Mouse (Mus musculus): ENCODE results near the gene Gna15. TPM values are rescaled to one million over a fixed set of nuclear protein-coding genes. Genes with fewer than 3 reads are reported as not detected.

Gene Gna15
- polyA plus RNA-seq, 1 experiment: 1.4 TPM

DNA sequence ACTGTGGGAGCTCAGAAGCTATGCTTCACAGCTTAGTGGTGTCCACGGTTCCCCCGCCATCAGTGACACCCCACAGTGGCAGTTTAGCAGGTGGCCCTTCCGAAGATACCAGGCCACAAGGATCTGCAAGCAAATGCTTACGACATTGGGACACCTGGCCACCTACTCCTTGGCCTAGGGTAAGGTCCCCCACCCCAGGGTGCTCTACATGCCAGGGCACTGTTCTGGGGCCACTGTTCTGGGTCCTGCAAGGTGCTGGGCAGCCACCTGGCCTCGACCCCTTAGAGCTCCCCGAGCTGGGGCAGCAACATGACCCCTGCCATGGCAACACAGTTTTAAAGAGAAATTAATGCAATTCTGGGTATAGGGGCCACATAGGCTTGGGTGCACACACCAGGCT, 28.9 kb downstream of the Gna15 start:
- no peak overlapping the region for H3K27ac ChIP-seq (ENCODE audit: insufficient read depth, low read length)
- no peak for TF ChIP-seq CTCF (IDR thresholded peaks at IDR 0.05; ENCODE audit: borderline replicate concordance, insufficient read depth, low read depth, low read length)
- no peak for TF ChIP-seq POLR2A (IDR thresholded peaks at IDR 0.05; ENCODE audit: borderline replicate concordance, insufficient read depth, low read length)
- 59% methylated on average over 6 of the region's 6 CpGs for WGBS
- H3K4me1 ChIP-seq (ENCODE audit: control insufficient read depth, insufficient read depth, low read length): peaks cover 10% of the 10 kb centered on the region
- peak overlapping the region; percentile 77 for H3K4me3 ChIP-seq (replicated peaks; ENCODE audit: insufficient read depth, low read depth, low read length)
- DNase-seq: no peak
- H3K27me3 ChIP-seq (ENCODE audit: control insufficient read depth, insufficient read depth, low read length): no peaks in the 10 kb centered on the region

DNA sequence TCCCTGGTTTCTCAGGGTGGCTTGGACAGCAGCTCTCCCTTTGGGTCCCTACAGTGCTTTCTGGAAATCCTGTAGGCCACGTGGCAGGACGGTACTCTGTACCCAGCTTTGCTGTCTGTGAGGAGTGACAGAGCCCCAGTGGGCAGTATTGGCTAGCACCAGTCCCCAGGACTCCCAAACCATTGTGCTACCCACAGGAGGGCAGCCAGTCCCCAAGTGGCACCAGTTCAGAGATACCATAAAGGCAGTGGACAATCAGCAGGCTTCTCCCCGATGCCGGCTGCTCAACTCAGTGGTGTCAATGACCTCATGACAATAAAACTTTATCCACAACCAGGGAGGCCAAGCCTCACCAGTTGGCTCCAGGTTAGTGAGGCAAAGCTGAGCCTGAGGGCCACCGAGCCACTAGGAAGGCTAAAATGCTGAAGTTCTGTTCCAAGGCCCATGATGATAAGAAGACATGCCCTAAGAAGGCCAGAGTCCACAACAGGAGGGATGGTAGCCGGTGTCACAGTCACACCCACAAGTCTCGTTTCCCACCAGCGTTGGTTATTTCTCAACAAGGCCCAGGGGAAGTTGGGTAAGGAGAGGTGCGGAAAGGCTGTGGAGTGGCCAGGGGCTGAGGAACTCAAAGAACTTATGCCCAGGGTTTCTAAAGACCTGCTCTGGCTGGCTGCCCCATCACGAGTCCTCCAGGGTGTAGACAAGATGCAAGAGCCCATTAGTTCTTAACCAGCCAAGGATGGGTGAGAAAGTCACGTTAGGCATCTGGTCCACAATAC, 29.6 kb downstream of the Gna15 start:
- WGBS: 79% methylated on average over 11 of the region's 11 CpGs
- TF ChIP-seq CTCF (IDR thresholded peaks at IDR 0.05; ENCODE audit: borderline replicate concordance, insufficient read depth, low read depth, low read length): no peak
- Histone ChIP-seq H3K4me1 (ENCODE audit: control insufficient read depth, insufficient read depth, low read length) (peaks cover 10% of the 10 kb centered on the region), H3K27me3 (ENCODE audit: control insufficient read depth, insufficient read depth, low read length) (no peaks in the 10 kb centered on the region), H3K4me3 (replicated peaks; ENCODE audit: insufficient read depth, low read depth, low read length) (no peak overlapping the region), H3K27ac (ENCODE audit: insufficient read depth, low read length) (no peak overlapping the region)
- DNase-seq: peak in 1 of 2 experiments; percentile 14

DNA sequence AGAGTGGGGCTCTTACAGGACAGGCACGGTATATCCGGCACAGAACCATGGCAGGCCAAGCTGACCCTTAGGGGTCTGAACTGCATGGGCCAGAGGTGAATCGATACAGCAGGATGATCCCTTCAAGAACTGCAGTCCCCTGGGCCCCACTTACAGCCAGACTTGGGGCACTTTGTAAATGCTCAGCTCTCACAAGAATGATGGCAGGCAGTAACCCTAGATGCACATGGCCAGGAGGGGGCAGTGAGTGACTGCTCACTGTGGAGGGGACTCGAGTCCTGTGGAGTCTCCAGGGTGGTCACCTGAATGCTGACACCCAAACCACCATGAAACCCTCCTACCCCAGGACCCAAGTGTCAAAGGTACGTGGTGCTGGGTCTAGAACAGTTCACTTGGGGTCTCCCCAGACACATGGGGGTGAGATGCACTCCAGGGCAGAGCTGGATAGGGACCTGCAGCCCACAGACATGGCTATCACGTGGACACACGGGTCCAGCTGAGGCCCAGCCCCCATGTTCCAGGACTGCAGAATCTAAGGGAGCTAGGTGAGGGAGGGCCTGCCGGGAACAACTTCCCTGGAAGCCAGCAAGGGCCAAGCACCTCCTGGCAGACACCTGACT, 30.3 kb downstream of the Gna15 start:
- Histone ChIP-seq H3K27ac (ENCODE audit: insufficient read depth, low read length) (no peak overlapping the region), H3K4me3 (replicated peaks; ENCODE audit: insufficient read depth, low read depth, low read length) (no peak overlapping the region), H3K4me1 (ENCODE audit: control insufficient read depth, insufficient read depth, low read length) (peaks cover 10% of the 10 kb centered on the region), H3K27me3 (ENCODE audit: control insufficient read depth, insufficient read depth, low read length) (no peaks in the 10 kb centered on the region)
- DNase-seq: peak in 1 of 2 experiments; percentile 13
- TF ChIP-seq CTCF (IDR thresholded peaks at IDR 0.05; ENCODE audit: borderline replicate concordance, insufficient read depth, low read depth, low read length) (no peak), POLR2A (IDR thresholded peaks at IDR 0.05; ENCODE audit: borderline replicate concordance, insufficient read depth, low read length) (no peak)
- 67% methylated on average over 8 of the region's 8 CpGs for WGBS

DNA sequence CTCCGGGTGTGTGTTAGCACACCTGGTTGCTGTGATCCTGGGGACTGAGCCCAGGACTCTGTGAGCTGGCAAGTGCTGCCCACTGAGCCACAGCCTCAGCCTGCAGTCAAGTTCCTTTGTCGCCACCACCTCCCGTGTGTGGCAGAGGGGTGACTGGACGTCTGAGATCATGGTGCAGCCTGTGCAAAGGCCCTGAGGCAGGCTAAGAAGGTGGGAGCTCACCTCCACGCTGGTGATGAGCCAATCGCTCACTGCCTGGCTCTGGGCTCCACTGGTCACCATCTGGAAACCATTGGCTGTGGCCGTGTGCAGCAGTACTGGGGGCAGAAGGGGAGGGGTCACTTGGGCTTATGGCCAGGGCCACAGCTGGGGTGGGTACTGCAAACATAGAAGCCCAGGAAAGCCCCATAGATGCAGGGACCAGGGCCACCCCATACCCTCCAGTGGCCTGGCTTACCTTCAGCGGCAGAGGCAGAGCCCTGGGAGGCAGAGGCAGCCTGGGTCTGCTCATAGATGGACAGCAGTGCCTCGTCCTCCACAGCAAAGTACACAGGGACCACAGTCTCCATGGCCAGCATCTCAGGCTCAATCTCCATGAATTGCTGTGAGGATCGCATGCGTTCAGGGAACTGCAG, 31.3 kb downstream of the Gna15 start:
- no peak overlapping the region for H3K27ac ChIP-seq (ENCODE audit: insufficient read depth, low read length)
- peaks cover 10% of the 10 kb centered on the region for H3K4me1 ChIP-seq (ENCODE audit: control insufficient read depth, insufficient read depth, low read length)
- no peaks in the 10 kb centered on the region for H3K27me3 ChIP-seq (ENCODE audit: control insufficient read depth, insufficient read depth, low read length)
- TF ChIP-seq POLR2A (IDR thresholded peaks at IDR 0.05; ENCODE audit: borderline replicate concordance, insufficient read depth, low read length) (no peak), CTCF (IDR thresholded peaks at IDR 0.05; ENCODE audit: borderline replicate concordance, insufficient read depth, low read depth, low read length) (no peak)
- peak in 1 of 2 experiments; percentile 16 for DNase-seq
- no peak overlapping the region for H3K4me3 ChIP-seq (replicated peaks; ENCODE audit: insufficient read depth, low read depth, low read length)
- 71% methylated on average over 11 of the region's 11 CpGs for WGBS

DNA sequence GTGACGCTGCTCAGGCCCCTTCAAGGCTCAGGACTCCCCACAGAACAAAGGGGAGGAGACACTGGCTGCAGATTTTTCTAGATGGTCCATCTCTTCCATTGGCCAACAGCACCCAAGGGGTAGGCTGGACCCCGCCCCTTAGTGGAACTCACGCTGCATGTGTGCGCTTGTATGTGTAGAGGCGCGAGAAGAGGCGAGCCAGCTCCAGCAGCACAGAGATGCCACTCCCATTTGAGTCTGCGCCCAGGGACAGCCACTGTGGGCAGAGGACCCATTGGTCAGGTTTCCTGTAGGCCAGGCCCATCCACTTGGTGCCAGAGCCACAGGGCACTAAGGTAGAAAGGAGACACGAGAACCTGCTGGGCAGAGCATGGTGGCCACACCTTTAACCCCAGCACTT, 33.0 kb downstream of the Gna15 start:
- peak in 1 of 2 experiments; percentile 11 for DNase-seq
- TF ChIP-seq POLR2A (IDR thresholded peaks at IDR 0.05; ENCODE audit: borderline replicate concordance, insufficient read depth, low read length) (no peak), CTCF (IDR thresholded peaks at IDR 0.05; ENCODE audit: borderline replicate concordance, insufficient read depth, low read depth, low read length) (no peak)
- H3K27me3 ChIP-seq (ENCODE audit: control insufficient read depth, insufficient read depth, low read length): no peaks in the 10 kb centered on the region
- peaks cover 10% of the 10 kb centered on the region for H3K4me1 ChIP-seq (ENCODE audit: control insufficient read depth, insufficient read depth, low read length)
- H3K27ac ChIP-seq (ENCODE audit: insufficient read depth, low read length): no peak overlapping the region
- no peak overlapping the region for H3K4me3 ChIP-seq (replicated peaks; ENCODE audit: insufficient read depth, low read depth, low read length)
- WGBS: 84% methylated on average over 9 of the region's 9 CpGs

DNA sequence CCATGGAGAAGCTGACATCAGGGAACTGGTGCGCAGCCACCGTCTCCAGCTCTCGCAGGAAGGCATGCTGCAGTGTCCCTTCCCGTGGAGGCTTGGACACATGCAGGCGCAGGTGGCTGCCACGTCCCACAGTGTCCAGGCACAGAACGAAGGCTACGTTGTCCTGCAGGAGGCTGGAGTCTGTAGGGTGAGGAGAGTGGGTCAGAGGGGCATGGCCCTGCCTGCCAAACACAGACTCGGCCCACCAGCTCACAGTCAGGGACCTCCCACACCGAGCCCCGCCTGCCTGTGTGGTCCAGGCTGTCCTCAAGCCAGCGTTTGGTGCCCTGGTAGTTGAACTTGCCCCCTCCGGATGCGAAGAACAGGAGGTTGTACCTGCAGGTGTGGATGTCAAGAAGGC, 34.1 kb downstream of the Gna15 start:
- TF ChIP-seq POLR2A (IDR thresholded peaks at IDR 0.05; ENCODE audit: borderline replicate concordance, insufficient read depth, low read length) (no peak), CTCF (IDR thresholded peaks at IDR 0.05; ENCODE audit: borderline replicate concordance, insufficient read depth, low read depth, low read length) (no peak)
- no peak overlapping the region for H3K4me3 ChIP-seq (replicated peaks; ENCODE audit: insufficient read depth, low read depth, low read length)
- no peaks in the 10 kb centered on the region for H3K27me3 ChIP-seq (ENCODE audit: control insufficient read depth, insufficient read depth, low read length)
- H3K27ac ChIP-seq (ENCODE audit: insufficient read depth, low read length): no peak overlapping the region
- DNase-seq: no peak
- WGBS: 67% methylated on average over 14 of the region's 14 CpGs
- peaks cover 7% of the 10 kb centered on the region for H3K4me1 ChIP-seq (ENCODE audit: control insufficient read depth, insufficient read depth, low read length)

DNA sequence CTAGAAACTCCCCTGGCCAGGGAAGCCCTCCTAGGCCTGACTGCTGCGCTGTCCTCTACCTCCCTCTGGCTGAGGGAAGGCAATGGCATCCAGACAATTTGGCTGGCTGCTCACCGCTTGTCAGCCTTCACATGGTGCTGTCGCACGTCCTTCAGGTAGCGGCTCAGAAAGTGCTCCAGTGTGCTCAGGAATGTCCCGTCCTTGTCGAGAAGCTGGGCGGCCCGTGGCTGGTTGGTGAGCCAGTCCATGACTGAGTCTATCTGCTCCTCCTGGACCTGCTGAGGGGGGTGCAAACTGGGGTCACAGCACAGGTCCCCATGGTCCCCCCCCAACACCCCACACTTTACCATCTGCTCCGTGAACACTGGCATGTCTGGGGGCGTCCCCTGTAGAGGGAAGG, 35.9 kb downstream of the Gna15 start:
- 63% methylated on average over 11 of the region's 11 CpGs for WGBS
- DNase-seq: no peak

DNA sequence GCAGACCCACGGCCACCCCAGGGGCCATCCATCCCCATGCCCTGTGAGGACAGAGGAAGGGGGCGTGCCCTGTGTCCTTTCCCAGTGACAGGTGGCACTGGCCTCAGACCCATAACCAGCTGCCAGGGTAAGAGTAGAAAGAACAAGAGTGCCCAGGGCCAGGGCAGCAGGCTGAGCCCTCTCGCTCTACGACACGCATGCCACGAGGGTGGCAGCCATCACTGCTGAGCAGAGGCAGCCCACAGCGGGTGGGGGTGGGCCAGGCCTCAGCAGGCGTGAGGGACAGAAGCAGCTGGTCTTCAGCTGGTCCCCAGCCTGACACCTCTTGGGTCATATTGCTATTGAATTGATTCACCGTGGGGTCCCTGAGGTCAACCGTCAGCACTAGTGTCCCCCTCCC, 37.5 kb downstream of the Gna15 start:
- 0 out of 2 replicates have a peak, but pooled peaks cover 2% of the 10 kb centered on the region for H3K4me1 ChIP-seq (ENCODE audit: control insufficient read depth, insufficient read depth, low read length)
- TF ChIP-seq CTCF (IDR thresholded peaks at IDR 0.05; ENCODE audit: borderline replicate concordance, insufficient read depth, low read depth, low read length): no peak
- TF ChIP-seq POLR2A (IDR thresholded peaks at IDR 0.05; ENCODE audit: borderline replicate concordance, insufficient read depth, low read length): no peak
- no peak overlapping the region for H3K4me3 ChIP-seq (replicated peaks; ENCODE audit: insufficient read depth, low read depth, low read length)
- H3K27ac ChIP-seq (ENCODE audit: insufficient read depth, low read length): no peak overlapping the region
- no peak for DNase-seq
- WGBS: 42% methylated on average over 10 of the region's 10 CpGs
- H3K27me3 ChIP-seq (ENCODE audit: control insufficient read depth, insufficient read depth, low read length): no peaks in the 10 kb centered on the region

More for the DNA sequence above, 35.9 kb downstream of the Gna15 start:
- Histone ChIP-seq H3K27me3 (ENCODE audit: control insufficient read depth, insufficient read depth, low read length) (no peaks in the 10 kb centered on the region), H3K27ac (ENCODE audit: insufficient read depth, low read length) (no peak overlapping the region), H3K4me1 (ENCODE audit: control insufficient read depth, insufficient read depth, low read length) (no peaks in the 10 kb centered on the region), H3K4me3 (replicated peaks; ENCODE audit: insufficient read depth, low read depth, low read length) (no peak overlapping the region)
- no peak for TF ChIP-seq CTCF (IDR thresholded peaks at IDR 0.05; ENCODE audit: borderline replicate concordance, insufficient read depth, low read depth, low read length)

All from cerebellum, adult 2 months (tissue).